Mouse (Mus musculus) intestine, embryonic 15.5 days (tissue): ENCODE results near the gene Mup10. TPM values are rescaled to one million over a fixed set of nuclear protein-coding genes. Genes with fewer than 3 reads are reported as not detected.
"Not testable (repeated sequence)": the region's sequence is repeated elsewhere in the genome, so short reads cannot be mapped to it uniquely, and the experiment has no call there.

ENCODE experiments used
- ATAC-seq: fragments of 200-750 bp; cut with Nextera tagmentation; 2 replicates; pipeline ENCODE4 v1.8.0; 2017; ENCODE audit warnings: moderate TSS enrichment, moderate library complexity
- H3K27ac ChIP-seq: fragments of 300-500 bp; sonication (generic); 2 replicates; pipeline ENCODE4 v1.5.1; 2015; ENCODE audit warnings: mild to moderate bottlenecking, inconsistent platforms
- H3K27me3 ChIP-seq: fragments of 300-500 bp; sonication (generic); replicated peaks from 2 replicates; pipeline ENCODE4 v1.6.1; 2015; ENCODE audit warnings: inconsistent platforms
- H3K36me3 ChIP-seq: fragments of 300-500 bp; sonication (generic); 2 replicates; pipeline ENCODE4 v1.6.1; 2015; ENCODE audit warnings: inconsistent platforms
- H3K4me1 ChIP-seq: fragments of 300-500 bp; sonication (generic); replicated peaks from 2 replicates; pipeline ENCODE4 v1.6.1; 2015; ENCODE audit warnings: inconsistent platforms
- H3K4me2 ChIP-seq: fragments of 300-500 bp; sonication (generic); replicated peaks from 2 replicates; pipeline ENCODE4 v1.6.1; 2015; ENCODE audit warnings: mild to moderate bottlenecking, inconsistent platforms
- H3K4me3 ChIP-seq: fragments of 300-500 bp; sonication (generic); replicated peaks from 2 replicates; pipeline ENCODE4 v1.5.1; 2015; ENCODE audit warnings: inconsistent platforms
- H3K9ac ChIP-seq: fragments of 300-500 bp; sonication (generic); 2 replicates; pipeline ENCODE4 v1.6.1; 2015; ENCODE audit warnings: inconsistent platforms
- H3K9me3 ChIP-seq: fragments of 300-500 bp; sonication (generic); 2 replicates; pipeline ENCODE4 v1.6.1; 2016; ENCODE audit warnings: inconsistent platforms
- WGBS: fragments of 180-500 bp; shearing (Covaris S2); methylation state at CpG from one replicate; pipeline ENCODE4 v1.1.7; 2015; 5-methylcytosine and 5-hydroxymethylcytosine counted together
- polyA plus RNA-seq: library from polyadenylated mRNA; unstranded; fragments of >200 nt; fragmentation: Nextera tagmentation; extraction: Ambion mirVana; gene quantifications from 2 replicates; pipeline ENCODE4 v1.2.1, GENCODE M21; 2015

Mup10 gene
- polyA plus RNA-seq, result not detected in 2 replicates

- not testable (repeated sequence) for H3K9ac ChIP-seq, H3K4me2 ChIP-seq, H3K27ac ChIP-seq, H3K4me1 ChIP-seq, H3K4me3 ChIP-seq, H3K9me3 ChIP-seq, H3K27me3 ChIP-seq, H3K36me3 ChIP-seq, ATAC-seq
- WGBS, result 92% methylated on average over 2 of the region's 2 CpGs
Observed at GRCm38 (mm10) chr4:60582099-60582498, at the start of gene Mup10. Gene Mup10, minus strand, starts transcription at chr4:60582199.

Other genes starting within 250 kb of the Mup10 start
- gene Mup9, start 160.2 kb downstream of the Mup10 start, polyA plus RNA-seq, result not detected in 2 replicates
- gene Mup1, start 80.2 kb downstream of the Mup10 start, polyA plus RNA-seq, result not detected in 2 replicates
- not detected in 2 replicates for gene Mup11, start 80.2 kb upstream of the Mup10 start, polyA plus RNA-seq
- not detected in 2 replicates for gene Mup12, start 159.1 kb upstream of the Mup10 start, polyA plus RNA-seq
- not detected in 2 replicates for gene Mup22, start 239.3 kb upstream of the Mup10 start, polyA plus RNA-seq